Mouse (Mus musculus) natural killer cell, adult 2 months (primary cell): Measurements from ENCODE around the gene S1pr3.

Experiments used
- DNase-seq, 2 experiments: peaks; one replicate each; pipeline ENCODE4 v3.0.0; 2022; ENCODE audit warnings: low spot score in 2 of 2

S1pr3 gene

GRCm38 (mm10) chr13:51446550-51446949 is 38.1 kb downstream of the S1pr3 start:
- DNase-seq = no peak

- no peak for DNase-seq
Measured at GRCm38 (mm10) chr13:51456190-51456878, 47.9 kb downstream of the S1pr3 start.

GRCm38 (mm10) chr13:51464294-51464693 is 55.9 kb downstream of the S1pr3 start:
- DNase-seq = no peak

GRCm38 (mm10) chr13:51466117-51466841 is 57.8 kb downstream of the S1pr3 start:
- DNase-seq = no peak

GRCm38 (mm10) chr13:51468697-51469250 is 60.3 kb downstream of the S1pr3 start:
- no peak for DNase-seq
